Mouse (Mus musculus) brain, embryonic 18.5 days (tissue): Measurements from ENCODE around the gene Cdc42.

ENCODE experiments used
- DNase-seq: peaks from one replicate; pipeline ENCODE4 v3.0.0-alpha.2; 2012; ENCODE audit warnings: low read depth, low spot score

Gene Cdc42

DNA sequence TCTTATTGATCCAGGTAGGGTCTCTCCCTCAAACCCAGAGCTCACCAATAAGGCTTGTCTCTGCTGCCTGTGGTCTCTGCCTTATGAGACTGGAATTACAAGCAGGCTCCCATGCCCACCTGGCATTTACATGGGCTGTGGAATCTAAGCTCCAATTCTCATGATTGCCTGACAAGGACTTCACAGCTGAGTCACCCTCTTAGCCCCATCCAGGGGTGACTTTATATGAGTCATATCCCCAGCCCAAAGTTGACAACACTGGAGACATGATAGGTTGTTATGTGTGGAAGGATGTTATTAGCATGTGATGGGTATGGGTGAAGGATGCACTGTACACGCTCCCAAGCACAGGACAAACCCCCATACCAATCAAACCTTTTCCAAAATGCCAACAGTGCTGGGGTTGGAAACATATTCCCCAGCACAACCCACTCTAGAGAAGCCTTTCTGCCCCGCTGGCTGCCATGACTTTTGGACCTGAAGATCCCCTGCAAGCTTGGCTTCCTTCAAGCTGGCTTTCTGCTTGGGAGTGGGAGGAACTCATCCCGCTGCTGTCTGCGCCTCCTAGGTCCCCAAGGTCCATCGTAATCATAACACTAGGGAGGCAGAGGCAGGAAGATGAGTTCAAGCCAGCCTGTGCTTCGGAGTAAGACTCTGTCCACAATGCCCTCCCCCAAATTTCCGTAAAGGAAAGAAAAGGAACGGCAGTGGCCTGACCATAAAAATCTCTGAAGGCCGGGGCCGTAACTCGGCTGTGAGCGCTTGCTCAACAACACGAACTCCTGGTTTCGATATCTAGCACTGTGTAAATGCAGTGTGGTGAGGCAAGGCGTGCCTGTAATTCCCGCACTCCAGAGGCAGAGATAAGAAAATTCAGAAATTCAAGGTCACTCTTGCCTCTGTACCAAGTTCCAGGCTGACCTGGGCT is 14.3 kb upstream of the Cdc42 start:
- DNase-seq, result no peak

DNA sequence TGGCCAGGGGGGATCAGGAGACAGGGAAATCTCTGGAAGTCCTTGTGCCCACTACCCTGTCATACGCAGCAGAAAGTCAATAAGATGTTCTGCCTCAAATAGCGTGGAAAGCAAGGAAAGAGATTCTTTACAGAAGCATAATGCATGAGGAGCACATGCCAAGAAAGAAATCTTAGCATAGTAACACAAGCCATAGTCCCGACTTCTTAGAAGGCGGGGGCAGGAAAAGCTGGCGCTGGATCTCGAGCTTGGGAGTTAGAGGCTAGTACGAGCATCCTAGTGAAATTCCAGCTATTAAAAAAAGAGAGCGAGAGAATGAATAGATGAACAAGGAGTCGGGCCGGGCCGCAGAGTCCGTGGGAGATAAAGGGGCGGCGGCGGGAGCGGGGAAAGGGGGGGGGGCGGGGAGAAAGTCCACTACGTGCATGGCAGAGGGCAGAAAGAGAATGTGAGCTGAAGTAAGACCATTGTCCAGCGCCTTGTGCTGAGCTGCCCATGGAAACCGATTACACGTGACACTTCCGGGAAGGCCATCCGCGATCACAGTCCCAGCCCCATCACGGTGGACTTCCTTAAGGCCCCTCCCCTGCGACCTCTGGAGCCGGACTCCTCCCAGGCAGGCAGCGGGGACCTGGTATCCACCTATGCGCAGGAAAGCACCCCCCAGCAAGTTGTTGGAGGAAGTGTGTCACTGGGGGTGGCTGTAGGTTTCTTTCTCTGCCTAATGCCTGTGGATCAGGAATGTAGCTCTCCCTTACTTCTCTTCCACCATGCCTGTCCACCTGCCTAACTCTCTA is 12.6 kb upstream of the Cdc42 start:
- DNase-seq, result no peak

DNA sequence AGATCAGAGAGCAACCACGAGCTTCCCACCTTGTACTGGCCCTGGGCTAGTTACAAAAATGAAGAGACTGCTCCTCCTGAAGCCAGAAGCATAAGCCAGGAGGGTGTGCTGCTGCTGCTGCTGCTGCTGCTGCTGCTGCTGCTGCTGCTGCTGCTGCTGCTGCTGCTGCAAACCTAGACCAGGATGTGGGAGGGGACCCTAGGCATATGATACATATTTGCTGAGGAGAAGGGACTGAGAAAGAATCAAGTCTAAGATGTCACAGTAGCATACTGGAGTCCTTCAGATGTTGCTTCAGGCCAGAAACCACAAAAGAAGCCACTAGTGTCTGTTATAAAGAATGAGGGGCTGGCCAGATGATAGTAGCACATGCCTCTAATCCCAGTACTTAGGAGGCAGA is 10.7 kb upstream of the Cdc42 start:
- DNase-seq, result no peak

DNA sequence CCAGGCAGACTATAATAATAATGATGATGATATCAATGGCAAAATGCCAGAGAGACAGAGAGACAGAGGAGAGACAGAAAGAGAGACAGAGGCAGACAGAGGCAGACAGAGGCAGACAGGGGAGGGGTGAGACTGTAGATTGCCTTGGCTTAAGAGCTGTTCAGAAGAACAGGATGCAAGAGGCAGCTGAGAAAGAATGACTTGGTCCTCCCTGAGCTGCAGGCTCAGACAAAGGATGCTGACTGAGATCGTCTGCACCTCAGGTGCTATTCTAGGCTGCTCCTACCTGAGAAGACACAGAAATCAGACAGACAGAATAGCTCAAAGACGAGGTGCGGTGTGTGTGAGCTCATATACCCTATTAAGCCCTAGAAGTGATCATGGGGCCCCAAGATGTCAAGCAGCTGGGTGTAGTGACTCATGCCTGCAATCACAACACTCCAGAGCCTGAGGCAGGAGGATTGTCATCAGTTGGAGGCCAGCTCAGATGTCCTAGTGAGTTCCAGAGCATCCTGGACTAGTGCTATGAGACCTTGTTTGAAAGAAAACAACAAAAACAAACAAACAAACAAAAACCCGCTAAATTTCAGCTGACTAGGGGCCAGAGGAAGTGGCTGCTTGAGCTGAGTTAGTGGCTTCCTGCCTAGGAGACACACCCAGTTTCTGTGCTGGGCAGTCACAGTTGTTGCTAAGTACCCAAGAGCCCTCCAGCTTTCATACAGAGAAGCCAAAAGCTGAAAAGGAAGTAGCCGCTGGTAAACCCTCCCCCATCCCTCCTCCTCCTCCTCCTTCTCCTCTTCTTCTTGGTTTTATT is 10.0 kb upstream of the Cdc42 start:
- no peak for DNase-seq

DNA sequence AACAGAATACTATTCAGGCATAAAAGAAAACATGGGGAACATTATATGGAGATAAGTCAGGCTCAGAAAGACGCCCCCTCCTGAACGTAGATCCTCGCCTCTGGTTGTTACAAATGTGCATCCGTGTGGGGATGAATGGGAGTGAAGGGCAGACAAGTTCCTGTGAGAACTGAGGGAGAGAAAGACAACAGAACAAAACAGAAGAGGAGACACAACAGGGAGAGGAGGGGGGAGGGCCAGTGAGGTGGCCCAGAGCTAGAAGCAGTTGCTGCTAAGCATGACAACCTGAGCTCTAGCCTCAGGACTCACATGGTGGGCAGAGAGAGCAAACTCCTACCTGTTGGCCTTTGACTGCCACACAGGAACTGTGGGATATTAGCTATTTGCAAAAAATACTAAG is 8.6 kb upstream of the Cdc42 start:
- no peak for DNase-seq

DNA sequence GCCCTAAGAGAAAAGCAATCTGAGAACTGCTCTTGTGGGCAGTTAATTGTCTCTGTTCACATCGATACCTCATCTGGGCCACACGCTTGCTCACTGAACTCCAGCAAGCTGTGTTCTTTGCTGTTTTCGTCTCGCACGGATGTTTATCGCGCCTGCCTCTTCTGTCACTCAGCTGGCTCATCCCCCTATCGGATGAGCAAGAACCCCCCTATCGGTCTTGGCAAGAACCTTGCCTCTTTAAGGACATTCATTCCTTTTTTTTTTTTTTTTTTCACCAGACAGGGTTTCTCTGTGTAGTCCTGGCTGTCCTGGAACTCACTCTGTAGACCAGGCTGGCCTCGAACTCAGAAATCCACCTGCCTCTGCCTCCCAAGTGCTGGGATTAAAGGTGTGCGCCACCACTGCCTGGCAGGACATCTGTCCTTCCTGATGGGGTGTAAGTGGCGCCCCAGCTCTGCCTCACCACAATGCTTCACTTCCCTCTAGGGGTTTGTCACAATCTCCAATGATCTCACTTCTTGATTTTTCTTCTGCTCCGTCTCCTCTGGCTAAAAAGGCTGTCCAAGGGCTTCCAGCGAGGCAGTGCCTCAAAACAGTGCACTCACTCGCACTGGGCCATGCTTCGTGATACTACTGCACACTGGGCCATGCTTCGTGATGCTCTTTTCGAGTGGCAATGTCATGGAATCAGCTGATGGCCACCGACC is 8.0 kb upstream of the Cdc42 start:
- no peak for DNase-seq

DNA sequence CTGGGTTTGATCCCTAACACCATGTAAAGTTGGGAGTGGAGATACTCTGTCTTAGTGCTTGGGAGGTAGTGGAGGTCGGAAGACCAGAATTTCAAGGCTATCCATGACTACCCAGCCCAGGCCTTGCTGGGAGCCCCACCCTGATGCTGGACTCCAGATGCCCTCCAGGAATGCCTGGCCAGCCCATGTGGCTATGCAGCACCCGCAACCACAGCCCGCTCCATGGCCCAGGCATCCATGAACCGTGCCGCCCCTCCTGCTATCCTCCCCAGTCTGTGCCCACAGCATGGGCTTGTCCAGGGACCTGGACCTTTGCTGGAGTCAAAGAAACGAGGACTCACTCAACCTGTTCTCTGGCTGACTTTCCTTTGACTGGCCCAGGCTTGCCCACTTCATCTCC is 7.3 kb upstream of the Cdc42 start:
- no peak for DNase-seq

DNA sequence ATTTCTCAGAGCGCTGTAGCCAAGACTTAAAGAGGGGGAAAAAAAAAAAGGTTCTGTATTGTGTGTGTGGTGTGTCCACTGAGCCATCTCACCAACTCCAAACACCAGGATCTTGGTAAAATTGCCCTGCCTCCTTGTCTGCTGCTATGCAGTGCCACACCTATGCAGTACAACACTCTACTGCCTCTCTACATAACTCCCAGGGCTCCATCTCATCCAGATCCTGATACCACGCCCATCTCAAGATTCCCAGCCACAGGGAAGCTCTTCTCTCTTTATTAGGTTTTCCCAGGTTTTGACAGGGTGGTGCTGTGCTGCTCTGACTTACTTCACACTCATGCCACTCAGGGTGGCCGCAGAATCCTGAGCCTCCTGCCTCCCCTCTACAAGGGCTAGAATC is 3.5 kb upstream of the Cdc42 start:
- DNase-seq, result no peak

DNA sequence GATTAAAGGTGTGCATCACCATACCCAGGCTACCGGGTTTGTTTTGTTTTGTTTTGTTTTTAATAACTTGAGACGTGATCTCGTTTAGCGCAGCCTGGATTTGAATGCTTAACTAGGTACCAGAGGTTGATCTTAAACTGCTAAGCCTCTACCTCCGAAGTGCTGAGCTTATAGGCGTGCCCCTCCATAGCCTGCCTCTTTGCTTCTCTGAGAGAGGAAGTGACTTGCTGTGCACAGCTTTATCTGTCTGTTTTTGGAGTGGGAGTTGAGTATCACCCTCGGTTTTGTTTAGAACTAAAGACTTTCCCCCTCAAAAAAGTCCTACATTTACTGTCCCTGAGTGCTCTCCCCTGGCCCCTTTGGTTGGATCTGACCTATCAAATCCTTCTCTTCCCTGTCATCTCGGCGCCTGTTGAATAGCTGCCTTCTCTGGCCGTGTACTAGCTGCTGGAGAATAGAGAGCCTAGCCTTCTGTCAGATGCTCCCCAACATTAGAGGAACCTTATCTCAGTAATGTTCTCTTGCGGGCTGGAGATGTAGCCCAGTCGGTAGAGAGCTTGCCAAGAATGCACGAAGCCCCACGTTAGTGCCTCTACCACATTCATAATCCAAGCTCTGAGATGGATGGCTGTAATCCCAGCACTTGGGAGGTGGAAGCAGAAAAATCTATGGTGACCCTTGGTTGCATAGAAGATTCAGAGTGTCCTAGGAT is 927 bp upstream of the Cdc42 start:
- DNase-seq, result no peak

DNA sequence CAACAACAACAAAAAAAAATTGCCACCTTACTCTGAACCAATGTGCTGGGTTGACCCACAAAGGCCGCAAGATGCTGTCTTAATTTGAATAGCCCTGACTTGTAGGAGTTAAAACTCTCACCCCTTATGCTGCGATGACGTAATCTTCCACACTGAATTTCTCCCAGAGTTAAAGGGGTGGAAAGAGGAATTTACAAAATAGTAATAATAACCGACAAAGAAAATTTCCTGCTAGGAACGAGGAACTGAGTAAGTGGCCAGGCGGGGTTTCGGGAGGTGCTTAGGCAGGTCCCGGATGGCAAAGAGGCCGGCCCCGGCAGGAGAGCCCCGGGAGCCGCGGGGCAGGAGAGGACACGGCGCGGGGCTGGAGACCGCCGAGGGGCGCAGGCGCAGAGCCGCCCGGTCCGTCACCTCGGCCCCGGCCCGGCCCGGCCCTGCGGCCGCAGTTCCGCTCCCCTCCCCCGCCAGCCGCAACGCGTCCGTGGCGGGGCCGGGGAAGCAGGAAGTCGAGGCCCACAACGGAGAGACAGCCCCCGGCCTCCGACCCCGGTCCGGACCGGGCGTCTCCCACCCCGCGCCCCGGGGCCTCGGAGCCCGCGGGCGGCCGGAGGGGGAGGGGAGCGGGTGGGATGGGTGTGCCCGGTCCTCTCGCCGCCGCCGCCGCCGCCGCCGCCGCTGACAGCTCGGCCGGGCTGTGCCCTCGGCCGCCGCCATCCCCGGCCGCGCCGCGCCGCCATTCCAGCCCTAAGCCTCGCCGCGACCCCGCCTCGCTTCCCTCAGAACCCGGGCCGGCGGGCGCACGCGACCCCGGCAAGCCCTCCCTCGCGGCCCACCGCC is 628 bp downstream of the Cdc42 start:
- DNase-seq, result no peak

DNA sequence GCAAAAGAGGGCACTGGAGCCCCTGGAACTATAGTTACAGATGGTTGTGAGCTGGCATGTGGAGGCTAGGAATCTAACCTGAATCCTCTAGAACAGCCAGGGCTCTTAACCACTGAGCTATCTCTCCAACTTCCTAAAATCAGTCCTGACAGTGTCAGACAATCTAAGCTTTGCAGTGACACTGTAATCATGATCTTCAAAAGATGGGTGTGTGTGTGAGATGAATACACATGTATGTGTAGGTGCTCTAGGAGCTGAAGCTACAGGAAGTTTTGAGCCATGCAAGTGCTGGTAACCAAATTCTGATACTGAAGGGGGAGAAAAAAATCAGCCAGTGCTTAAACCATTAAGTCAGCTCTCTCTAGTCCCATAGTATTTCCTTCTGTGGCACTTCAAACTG is 6.9 kb downstream of the Cdc42 start:
- no peak for DNase-seq

DNA sequence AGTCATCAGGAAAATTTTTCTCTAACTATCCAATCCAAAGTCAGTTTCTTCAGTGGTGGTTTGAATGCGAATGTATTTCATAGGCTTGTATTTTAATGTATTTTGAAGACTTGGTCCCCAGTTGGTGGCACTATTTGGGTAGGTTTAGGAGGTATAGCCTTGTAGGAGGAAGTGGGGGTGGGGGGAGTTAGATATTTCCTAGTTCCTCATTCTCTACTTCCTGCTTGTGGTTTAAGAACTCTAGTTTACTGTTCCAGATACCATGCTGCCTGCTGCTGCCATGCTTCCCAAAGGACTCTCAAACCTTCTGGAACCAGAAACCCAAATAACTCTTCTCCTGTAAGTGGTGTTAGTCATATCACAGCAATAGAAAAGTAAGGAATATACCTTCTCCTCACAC is 11.7 kb downstream of the Cdc42 start:
- DNase-seq, result no peak

DNA sequence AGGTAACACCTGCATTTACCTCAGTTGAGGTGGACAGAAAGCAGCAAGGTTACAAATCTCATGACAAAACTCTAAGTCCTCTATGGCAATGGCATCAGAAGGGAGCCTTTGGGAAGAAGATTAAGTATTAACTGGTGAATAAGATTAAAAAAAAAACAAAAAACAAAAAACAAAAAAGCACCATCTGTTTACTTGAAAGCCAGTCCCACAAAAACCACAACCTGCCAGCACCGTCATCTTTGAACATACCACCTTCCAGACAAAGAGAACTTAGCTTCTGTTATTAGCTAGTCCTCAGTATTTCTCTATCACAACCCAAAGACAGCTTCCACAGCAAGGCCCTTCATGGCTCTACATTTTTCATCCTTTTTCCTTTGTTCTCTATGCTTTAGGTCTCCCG is 12.4 kb downstream of the Cdc42 start:
- DNase-seq, result no peak

DNA sequence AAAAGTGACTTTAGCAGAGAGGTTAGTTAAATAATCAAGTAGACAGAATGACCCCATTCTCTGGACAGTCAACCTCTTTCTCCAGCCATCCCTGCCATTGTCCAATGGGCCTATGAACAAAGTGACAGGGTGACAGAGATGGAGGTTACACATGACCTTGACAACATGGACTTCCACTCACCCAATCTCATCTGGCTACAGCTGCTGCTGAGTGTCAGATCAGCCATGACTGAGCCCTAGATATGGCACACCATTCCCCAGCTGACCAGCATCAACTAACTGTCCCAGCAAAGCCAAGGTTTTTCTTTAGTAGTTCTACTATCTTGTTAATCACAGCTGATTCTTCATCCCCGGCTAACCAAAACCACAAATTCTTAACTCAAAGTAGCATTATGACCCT is 14.7 kb downstream of the Cdc42 start:
- DNase-seq, result no peak

DNA sequence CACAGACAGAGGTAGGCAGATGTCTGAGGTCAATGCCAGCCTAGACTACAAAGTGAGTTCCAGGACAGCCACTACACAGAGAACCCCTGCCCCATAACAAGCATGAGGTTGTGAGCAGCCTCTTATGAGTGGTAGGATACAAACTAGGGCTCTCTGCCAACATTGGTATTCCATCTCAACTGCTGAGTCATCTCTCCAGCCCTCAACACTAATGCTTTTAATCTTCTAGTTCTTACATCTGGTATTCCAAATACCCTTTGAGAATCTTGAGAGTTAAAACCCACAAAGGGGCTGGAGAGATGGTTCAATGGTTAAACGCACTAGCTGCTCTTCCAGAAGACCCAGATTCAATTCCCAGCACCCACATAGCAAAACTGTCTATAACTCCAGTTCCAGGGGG is 18.1 kb downstream of the Cdc42 start:
- DNase-seq, result no peak

DNA sequence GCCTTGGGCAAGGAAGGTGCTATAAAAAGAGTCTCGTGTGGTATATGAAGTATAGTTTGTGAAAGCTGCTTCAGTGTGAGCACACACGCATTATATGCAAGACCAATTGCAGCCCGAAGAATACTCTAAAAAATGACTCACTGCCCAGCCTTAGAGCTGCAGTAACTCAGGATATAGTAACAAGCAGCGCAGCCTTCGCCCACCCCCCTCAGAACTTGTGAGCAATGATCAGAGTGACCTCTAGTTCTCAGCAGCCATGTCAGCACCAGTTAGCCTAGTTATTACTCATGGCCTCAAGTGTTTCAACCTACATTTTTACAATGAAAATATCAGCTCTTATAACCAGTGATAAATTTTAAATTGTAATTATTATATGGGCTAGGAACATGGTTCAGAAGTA is 21.1 kb downstream of the Cdc42 start:
- no peak for DNase-seq

DNA sequence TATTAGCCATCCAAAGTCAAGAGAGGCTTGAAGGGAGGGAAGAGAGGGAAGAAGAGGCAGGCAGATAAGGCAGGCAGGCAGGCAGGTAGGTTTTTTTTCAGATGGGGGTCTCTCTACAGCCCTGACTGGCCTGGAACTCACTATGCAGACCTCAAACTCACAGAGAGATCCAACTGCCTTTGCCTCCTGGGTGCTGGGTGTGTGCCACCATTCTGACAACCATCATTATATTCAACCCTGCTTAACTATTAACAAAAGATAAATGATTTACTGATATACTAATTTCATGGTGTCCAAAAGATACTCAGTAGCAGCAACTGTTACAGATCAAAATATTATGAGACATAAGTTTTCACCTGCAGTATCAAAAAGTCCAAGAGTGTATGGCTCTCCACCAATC is 25.5 kb downstream of the Cdc42 start:
- DNase-seq, result no peak

DNA sequence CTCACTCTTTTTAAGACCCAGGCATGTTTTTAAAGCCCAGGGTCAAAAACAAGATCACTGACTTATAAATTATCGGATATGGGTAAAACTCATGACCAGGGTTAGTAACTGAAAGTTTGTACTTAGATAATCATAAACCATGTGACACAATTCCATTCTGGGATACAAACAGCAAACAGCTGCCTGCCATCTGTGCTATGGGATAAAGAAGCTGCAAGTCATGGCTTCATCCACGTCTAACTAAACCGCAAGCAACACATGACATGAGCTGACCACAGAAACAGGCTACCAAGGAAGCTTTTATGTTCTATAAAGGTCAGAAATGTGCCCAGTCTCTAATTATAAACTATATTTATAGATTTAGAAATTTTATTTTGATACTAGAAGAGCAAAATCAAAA is 31.0 kb downstream of the Cdc42 start:
- no peak for DNase-seq

DNA sequence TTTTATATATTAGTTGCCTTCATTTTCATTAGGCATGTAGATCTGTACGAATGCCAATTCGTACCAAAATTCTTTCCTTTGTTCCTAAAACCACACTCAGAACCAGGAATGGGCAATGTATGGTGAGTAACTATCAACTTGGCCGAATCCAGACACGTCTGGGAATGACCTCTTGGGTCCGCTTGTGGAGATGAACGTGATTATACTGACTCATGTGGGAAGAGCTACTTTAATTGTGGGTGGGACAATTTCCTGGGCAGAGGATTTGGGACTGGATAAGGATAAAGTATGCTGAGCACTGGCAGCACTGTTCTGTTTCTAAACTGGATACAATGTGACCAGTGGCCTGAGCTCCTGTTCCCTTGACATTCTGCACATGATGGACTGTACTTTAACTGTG is 32.6 kb downstream of the Cdc42 start:
- no peak for DNase-seq
